In genomic region chr8:124739268-124739667, GRCm38 (mm10) we compare ENCODE assay signal across 8 mouse cellular contexts. TPM values are rescaled to one million over a fixed set of nuclear protein-coding genes. Genes with fewer than 3 reads are reported as not detected.
A peak's percentile ranks its signal among the peaks of the same experiment; 100 is the strongest.
DNase-seq lines count a peak whose midpoint lies in the region; ATAC-seq lines count a peak whose summit lies in the region.

No protein-coding gene starts in this region.

- DNase-seq in CD4-positive helper T cell, adult 2 months (ENCODE audit: low read depth, low spot score), result peak; percentile 48
- DNase-seq in kidney, postnatal 14 days, result peak; percentile 43
- DNase-seq in gastrocnemius, postnatal 4 days (ENCODE audit: low spot score in 2 of 2), result no peak
- no peak for DNase-seq in left cerebral cortex, adult 9 months (ENCODE audit: low spot score in 2 of 2)
- DNase-seq in adrenal gland, adult 8-10 months, result no peak

- no peaks in the 10 kb centered on the region for H3K4me1 ChIP-seq in hindbrain, embryonic 15.5 days (replicated peaks)
- no peaks in the 10 kb centered on the region for H3K4me1 ChIP-seq in hindbrain, embryonic 16.5 days (ENCODE audit: control insufficient read depth, insufficient read depth, low read depth, low read length)

- H3K27me3 ChIP-seq in hindbrain, embryonic 15.5 days, result no peaks in the 10 kb centered on the region
- no peaks in the 10 kb centered on the region for H3K27me3 ChIP-seq in hindbrain, embryonic 16.5 days (replicated peaks; ENCODE audit: control insufficient read depth, insufficient read depth, low read length)

- 76% methylated on average over 1 of the region's 1 CpGs for WGBS in hindbrain, embryonic 15.5 days
- WGBS in hindbrain, embryonic 16.5 days, result 90% methylated on average over 1 of the region's 1 CpGs

- no peak overlapping the region for H3K27ac ChIP-seq in hindbrain, embryonic 15.5 days (replicated peaks)
- H3K27ac ChIP-seq in hindbrain, embryonic 16.5 days (ENCODE audit: low read depth, low read length), result no peak overlapping the region

- no peak overlapping the region for H3K9ac ChIP-seq in hindbrain, embryonic 15.5 days
- H3K9ac ChIP-seq in hindbrain, embryonic 16.5 days (ENCODE audit: low read depth, low read length), result no peak overlapping the region

- ATAC-seq in hindbrain, embryonic 15.5 days (ENCODE audit: low FRiP score, low read depth), result peak; percentile 13; the same call in 1 of the 2 replicates
- no peak for ATAC-seq in hindbrain, embryonic 16.5 days
- peak; percentile 63 for ATAC-seq in activated CD4-positive, CD25-positive, alpha-beta regulatory T cell, adult 4 months

- peaks cover 4% of the 10 kb centered on the region for H3K36me3 ChIP-seq in hindbrain, embryonic 15.5 days
- H3K36me3 ChIP-seq in hindbrain, embryonic 16.5 days (ENCODE audit: control insufficient read depth, insufficient read depth, low read length), result peaks cover 3% of the 10 kb centered on the region

- H3K4me3 ChIP-seq in hindbrain, embryonic 15.5 days, result no peak overlapping the region
- no peak overlapping the region for H3K4me3 ChIP-seq in hindbrain, embryonic 16.5 days (ENCODE audit: low read length)

- no peak overlapping the region for H3K4me2 ChIP-seq in hindbrain, embryonic 15.5 days
- H3K4me2 ChIP-seq in hindbrain, embryonic 16.5 days (ENCODE audit: low read length), result no peak overlapping the region

- H3K9me3 ChIP-seq in hindbrain, embryonic 15.5 days, result no peaks in the 10 kb centered on the region
- H3K9me3 ChIP-seq in hindbrain, embryonic 16.5 days (ENCODE audit: control insufficient read depth, low read length), result no peaks in the 10 kb centered on the region

RNA-seq across cellular contexts. Expression of gene Fam89a, which starts 12.4 kb away (rescaled TPM):
- 1.1 and 1.8 TPM in 2 replicates for polyA plus RNA-seq in hindbrain, embryonic 15.5 days (2015; fragmentation: Nextera tagmentation; extraction: Ambion mirVana)
- 0.90 and 1.9 TPM in 2 replicates for polyA plus RNA-seq in hindbrain, embryonic 16.5 days (2015; fragmentation: Nextera tagmentation; extraction: Ambion mirVana)
- polyA plus RNA-seq in activated CD4-positive, CD25-positive, alpha-beta regulatory T cell, adult 4 months (2017; shearing (Covaris generic)), result 1 to 10 TPM in 1 of 2 experiments, under 1 TPM in 1; 0.50 to 1.1 TPM
- total RNA-seq in gastrocnemius, postnatal 4 days (2021), result under 1 TPM; 0.86 to 0.96 TPM
- under 1 TPM in 3 of 4 experiments, not detected in 1; 0.42 to 0.73 (median 0.49) TPM for total RNA-seq in adrenal gland, adult 8-10 months (2022)

RNA-seq across cellular contexts. Expression of gene Arv1, which starts 17.3 kb away (rescaled TPM):
- 35.6 and 40.2 TPM in 2 replicates for polyA plus RNA-seq in hindbrain, embryonic 15.5 days (2015; fragmentation: Nextera tagmentation; extraction: Ambion mirVana)
- polyA plus RNA-seq in hindbrain, embryonic 16.5 days (2015; fragmentation: Nextera tagmentation; extraction: Ambion mirVana), result 32.1 and 33.6 TPM in 2 replicates
- polyA plus RNA-seq in activated CD4-positive, CD25-positive, alpha-beta regulatory T cell, adult 4 months (2017; shearing (Covaris generic)), result 10 to 100 TPM; 19.8 to 21.9 TPM
- 1 to 10 TPM; 6.6 to 7.1 TPM for total RNA-seq in gastrocnemius, postnatal 4 days (2021)
- total RNA-seq in adrenal gland, adult 8-10 months (2022), result 10 to 100 TPM in 3 of 4 experiments, 1 to 10 TPM in 1; 6.4 to 15.9 (median 13.3) TPM

RNA-seq across cellular contexts. Expression of gene Ttc13, which starts 17.5 kb away (rescaled TPM):
- 61.8 and 66.1 TPM in 2 replicates for polyA plus RNA-seq in hindbrain, embryonic 15.5 days (2015; fragmentation: Nextera tagmentation; extraction: Ambion mirVana)
- 61.6 and 62.4 TPM in 2 replicates for polyA plus RNA-seq in hindbrain, embryonic 16.5 days (2015; fragmentation: Nextera tagmentation; extraction: Ambion mirVana)
- polyA plus RNA-seq in activated CD4-positive, CD25-positive, alpha-beta regulatory T cell, adult 4 months (2017; shearing (Covaris generic)), result 10 to 100 TPM; 31.1 to 42.0 TPM
- total RNA-seq in gastrocnemius, postnatal 4 days (2021), result 10 to 100 TPM; 28.2 to 33.1 TPM
- total RNA-seq in adrenal gland, adult 8-10 months (2022), result 10 to 100 TPM; 39.3 to 45.5 (median 42.7) TPM

RNA-seq across cellular contexts. Expression of gene Trim67, which starts 53.6 kb away (rescaled TPM):
- polyA plus RNA-seq in hindbrain, embryonic 15.5 days (2015; fragmentation: Nextera tagmentation; extraction: Ambion mirVana), result 28.5 and 29.6 TPM in 2 replicates
- 25.9 and 27.0 TPM in 2 replicates for polyA plus RNA-seq in hindbrain, embryonic 16.5 days (2015; fragmentation: Nextera tagmentation; extraction: Ambion mirVana)
- polyA plus RNA-seq in activated CD4-positive, CD25-positive, alpha-beta regulatory T cell, adult 4 months (2017; shearing (Covaris generic)), result not detected
- total RNA-seq in gastrocnemius, postnatal 4 days (2021), result under 1 TPM; 0.12 to 0.13 TPM
- 1 to 10 TPM in 3 of 4 experiments, under 1 TPM in 1; 0.99 to 2.9 (median 1.3) TPM for total RNA-seq in adrenal gland, adult 8-10 months (2022)

Comparison
In these comparisons a context has a peak if more than half of its experiments do, and no peak if none do; other contexts are left out.
1. DNase-seq: peak in CD4-positive helper T cell, adult 2 months (single experiment) and kidney, postnatal 14 days (single experiment); none in gastrocnemius, postnatal 4 days (0 of 2), left cerebral cortex, adult 9 months (0 of 2) and adrenal gland, adult 8-10 months (single experiment).